Mouse (Mus musculus): Measurements from ENCODE around the gene Kirrel3. TPM values are rescaled to one million over a fixed set of nuclear protein-coding genes. Genes with fewer than 3 reads are reported as not detected.

Kirrel3 gene
- polyA plus RNA-seq, 1 experiment from 2014 or later: 4.0 TPM

DNA sequence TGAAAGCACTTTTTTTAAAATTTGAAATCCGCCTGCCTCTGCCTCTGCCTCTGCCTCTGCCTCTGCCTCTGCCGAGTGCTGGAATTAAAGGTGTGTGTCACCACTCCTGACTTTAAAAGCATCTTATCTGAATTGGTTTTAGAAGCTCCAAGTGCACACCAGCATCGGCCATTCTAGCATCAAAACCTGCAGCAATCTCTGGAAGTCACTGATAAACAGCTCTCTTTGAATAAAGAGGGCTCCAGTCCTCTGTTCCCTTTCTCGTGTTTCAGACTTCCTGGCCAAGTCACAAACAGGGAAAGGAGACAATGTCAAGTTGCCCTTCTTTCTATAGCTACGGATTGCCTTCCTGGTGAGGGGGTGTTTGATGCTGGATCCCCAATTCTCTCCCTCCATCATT, 554.2 kb downstream of the Kirrel3 start:
- WGBS: 64% methylated on average over 5 of the region's 5 CpGs
- Histone ChIP-seq H3K4me2 (replicated peaks; ENCODE audit: low read depth, low read length) (no peak overlapping the region), H3K9ac (ENCODE audit: low read depth, low read length) (no peak overlapping the region), H3K9me3 (ENCODE audit: control insufficient read depth, low read length) (peaks cover 4% of the 10 kb centered on the region), H3K4me1 (ENCODE audit: control insufficient read depth, insufficient read depth, low read length) (peaks cover 10% of the 10 kb centered on the region; the same call in 1 of the 2 replicates), H3K27ac (ENCODE audit: low read depth, low read length) (no peak overlapping the region; the same call in 1 of the 2 replicates), H3K4me3 (ENCODE audit: low read length) (no peak overlapping the region), H3K27me3 (ENCODE audit: control insufficient read depth, insufficient read depth, low read length) (no peaks in the 10 kb centered on the region), H3K36me3 (ENCODE audit: control insufficient read depth, insufficient read depth, low read length) (no peaks in the 10 kb centered on the region)
- no peak for ATAC-seq (ENCODE audit: low FRiP score, low TSS enrichment)

DNA sequence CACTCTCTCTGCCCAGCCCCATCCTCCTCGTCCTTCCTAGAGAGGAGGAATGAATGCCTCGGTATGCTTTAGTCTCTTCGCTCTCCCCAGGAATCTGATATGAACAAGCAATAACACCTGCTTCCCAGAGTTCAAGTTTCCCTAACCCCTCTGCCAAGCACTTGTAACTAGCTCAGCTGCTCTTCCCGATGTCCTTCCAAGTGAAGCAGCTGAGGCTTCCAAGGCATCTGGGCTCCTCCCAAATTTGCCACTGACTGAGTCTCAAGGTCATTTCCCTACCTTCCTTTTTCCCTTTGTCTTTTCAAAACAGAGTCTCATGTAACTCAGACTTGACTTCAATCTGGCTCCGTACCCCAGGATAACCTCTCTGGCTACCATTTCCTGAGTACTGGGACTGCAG, 555.8 kb downstream of the Kirrel3 start:
- Histone ChIP-seq H3K27ac (ENCODE audit: low read depth, low read length) (no peak overlapping the region), H3K4me1 (ENCODE audit: control insufficient read depth, insufficient read depth, low read length) (peaks cover 22% of the 10 kb centered on the region; the same call in 1 of the 2 replicates), H3K4me3 (ENCODE audit: low read length) (no peak overlapping the region), H3K9me3 (ENCODE audit: control insufficient read depth, low read length) (peaks cover 4% of the 10 kb centered on the region), H3K36me3 (ENCODE audit: control insufficient read depth, insufficient read depth, low read length) (no peaks in the 10 kb centered on the region), H3K4me2 (replicated peaks; ENCODE audit: low read depth, low read length) (no peak overlapping the region), H3K27me3 (ENCODE audit: control insufficient read depth, insufficient read depth, low read length) (no peaks in the 10 kb centered on the region), H3K9ac (ENCODE audit: low read depth, low read length) (no peak overlapping the region)
- 45% methylated on average over 5 of the region's 5 CpGs for WGBS
- no peak for ATAC-seq (ENCODE audit: low FRiP score, low TSS enrichment)

DNA sequence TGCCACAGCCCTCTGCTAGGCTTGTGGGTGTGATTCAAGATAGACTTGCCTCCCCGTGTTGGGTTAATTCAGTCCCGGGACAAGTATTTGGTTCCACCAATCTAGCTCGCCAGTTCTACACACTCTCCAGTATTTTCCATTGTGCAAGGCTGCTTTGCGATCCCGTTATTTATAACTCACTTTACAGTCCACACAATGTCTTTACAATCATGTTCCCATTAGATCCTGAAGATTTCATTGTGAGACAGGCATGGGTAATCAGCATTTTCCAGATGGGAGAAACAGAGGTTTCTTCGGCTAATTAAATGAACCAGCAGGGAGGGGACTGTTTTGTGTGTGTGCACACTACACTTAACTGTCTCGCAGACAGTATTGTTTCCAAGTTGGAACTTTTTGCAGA, 557.9 kb downstream of the Kirrel3 start:
- H3K4me2 ChIP-seq (replicated peaks; ENCODE audit: low read depth, low read length): no peak overlapping the region
- no peak overlapping the region for H3K27ac ChIP-seq (ENCODE audit: low read depth, low read length)
- 68% methylated on average over 7 of the region's 7 CpGs for WGBS
- H3K27me3 ChIP-seq (ENCODE audit: control insufficient read depth, insufficient read depth, low read length): no peaks in the 10 kb centered on the region
- H3K9me3 ChIP-seq (ENCODE audit: control insufficient read depth, low read length): no peaks in the 10 kb centered on the region
- no peak overlapping the region for H3K4me3 ChIP-seq (ENCODE audit: low read length)
- peaks cover 22% of the 10 kb centered on the region; the same call in 1 of the 2 replicates for H3K4me1 ChIP-seq (ENCODE audit: control insufficient read depth, insufficient read depth, low read length)
- no peak for ATAC-seq (ENCODE audit: low FRiP score, low TSS enrichment)
- no peaks in the 10 kb centered on the region; the same call in 1 of the 2 replicates for H3K36me3 ChIP-seq (ENCODE audit: control insufficient read depth, insufficient read depth, low read length)
- H3K9ac ChIP-seq (ENCODE audit: low read depth, low read length): no peak overlapping the region

- 4% methylated on average over 15 of the region's 15 CpGs for WGBS
Observed at GRCm38 (mm10) chr9:35044458-35044857, 558.8 kb downstream of the Kirrel3 start.

GRCm38 (mm10) chr9:35045031-35045531, 559.4 kb downstream of the Kirrel3 start:
- 45% methylated on average over 11 of the region's 11 CpGs for WGBS
- peak; percentile 53; the same call in 1 of the 2 replicates for ATAC-seq (ENCODE audit: low FRiP score, low TSS enrichment)
- Histone ChIP-seq H3K4me1 (ENCODE audit: control insufficient read depth, insufficient read depth, low read length) (peaks cover 26% of the 10 kb centered on the region; the same call in 1 of the 2 replicates), H3K9ac (ENCODE audit: low read depth, low read length) (no peak overlapping the region), H3K4me2 (replicated peaks; ENCODE audit: low read depth, low read length) (no peak overlapping the region), H3K36me3 (ENCODE audit: control insufficient read depth, insufficient read depth, low read length) (no peaks in the 10 kb centered on the region; the same call in 1 of the 2 replicates), H3K4me3 (ENCODE audit: low read length) (no peak overlapping the region), H3K27me3 (ENCODE audit: control insufficient read depth, insufficient read depth, low read length) (no peaks in the 10 kb centered on the region), H3K9me3 (ENCODE audit: control insufficient read depth, low read length) (no peaks in the 10 kb centered on the region), H3K27ac (ENCODE audit: low read depth, low read length) (peak overlapping the region; percentile 48; the same call in 1 of the 2 replicates)

More at GRCm38 (mm10) chr9:35044458-35044857, 558.8 kb downstream of the Kirrel3 start:
- Histone ChIP-seq H3K27me3 (ENCODE audit: control insufficient read depth, insufficient read depth, low read length) (no peaks in the 10 kb centered on the region), H3K9ac (ENCODE audit: low read depth, low read length) (no peak overlapping the region), H3K4me2 (replicated peaks; ENCODE audit: low read depth, low read length) (no peak overlapping the region), H3K4me1 (ENCODE audit: control insufficient read depth, insufficient read depth, low read length) (peaks cover 22% of the 10 kb centered on the region; the same call in 1 of the 2 replicates), H3K4me3 (ENCODE audit: low read length) (no peak overlapping the region), H3K27ac (ENCODE audit: low read depth, low read length) (peak overlapping the region; percentile 48; the same call in 1 of the 2 replicates), H3K9me3 (ENCODE audit: control insufficient read depth, low read length) (no peaks in the 10 kb centered on the region), H3K36me3 (ENCODE audit: control insufficient read depth, insufficient read depth, low read length) (no peaks in the 10 kb centered on the region; the same call in 1 of the 2 replicates)
- ATAC-seq (ENCODE audit: low FRiP score, low TSS enrichment): peak; percentile 64

DNA sequence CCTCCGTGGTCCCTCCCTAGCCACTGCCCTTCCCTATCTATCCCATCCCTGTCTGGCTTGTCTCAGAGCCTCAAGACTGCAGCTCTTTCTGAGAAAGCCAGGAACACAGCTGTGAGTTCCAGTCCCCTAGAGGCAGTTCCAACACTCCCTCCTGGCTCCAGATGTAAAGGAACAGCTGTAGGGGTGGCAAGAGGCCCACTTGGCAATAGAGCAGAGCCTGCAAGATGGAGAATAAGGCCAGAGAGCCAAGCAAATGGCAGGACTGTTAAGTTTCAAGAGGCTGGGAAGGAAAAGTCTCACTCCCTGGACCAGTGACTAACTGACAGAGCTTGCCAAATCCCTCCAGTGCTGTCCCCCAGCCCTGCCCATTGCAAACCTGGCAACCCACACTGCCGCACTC, 560.1 kb downstream of the Kirrel3 start:
- H3K4me2 ChIP-seq (replicated peaks; ENCODE audit: low read depth, low read length): no peak overlapping the region
- no peak overlapping the region for H3K9ac ChIP-seq (ENCODE audit: low read depth, low read length)
- H3K36me3 ChIP-seq (ENCODE audit: control insufficient read depth, insufficient read depth, low read length): no peaks in the 10 kb centered on the region; the same call in 1 of the 2 replicates
- no peak; the same call in 1 of the 2 replicates for ATAC-seq (ENCODE audit: low FRiP score, low TSS enrichment)
- H3K9me3 ChIP-seq (ENCODE audit: control insufficient read depth, low read length): no peaks in the 10 kb centered on the region
- peaks cover 26% of the 10 kb centered on the region; the same call in 1 of the 2 replicates for H3K4me1 ChIP-seq (ENCODE audit: control insufficient read depth, insufficient read depth, low read length)
- peak overlapping the region; percentile 48; the same call in 1 of the 2 replicates for H3K27ac ChIP-seq (ENCODE audit: low read depth, low read length)
- no peak overlapping the region for H3K4me3 ChIP-seq (ENCODE audit: low read length)
- no peaks in the 10 kb centered on the region for H3K27me3 ChIP-seq (ENCODE audit: control insufficient read depth, insufficient read depth, low read length)
- WGBS: 73% methylated on average over 2 of the region's 2 CpGs

GRCm38 (mm10) chr9:35048449-35048848, 562.8 kb downstream of the Kirrel3 start:
- 82% methylated on average over 6 of the region's 6 CpGs for WGBS

GRCm38 (mm10) chr9:35049891-35050527, 564.3 kb downstream of the Kirrel3 start:
- H3K27ac ChIP-seq (ENCODE audit: low read depth, low read length): no peak overlapping the region
- ATAC-seq (ENCODE audit: low FRiP score, low TSS enrichment): no peak
- peaks cover 14% of the 10 kb centered on the region; the same call in 1 of the 2 replicates for H3K4me1 ChIP-seq (ENCODE audit: control insufficient read depth, insufficient read depth, low read length)
- H3K4me3 ChIP-seq (ENCODE audit: low read length): no peak overlapping the region
- peaks cover 14% of the 10 kb centered on the region; the same call in 1 of the 2 replicates for H3K36me3 ChIP-seq (ENCODE audit: control insufficient read depth, insufficient read depth, low read length)
- no peaks in the 10 kb centered on the region for H3K9me3 ChIP-seq (ENCODE audit: control insufficient read depth, low read length)
- H3K4me2 ChIP-seq (replicated peaks; ENCODE audit: low read depth, low read length): no peak overlapping the region
- 68% methylated on average over 3 of the region's 3 CpGs for WGBS
- H3K27me3 ChIP-seq (ENCODE audit: control insufficient read depth, insufficient read depth, low read length): no peaks in the 10 kb centered on the region
- no peak overlapping the region for H3K9ac ChIP-seq (ENCODE audit: low read depth, low read length)

More at GRCm38 (mm10) chr9:35048449-35048848, 562.8 kb downstream of the Kirrel3 start:
- no peak for ATAC-seq (ENCODE audit: low FRiP score, low TSS enrichment)
- Histone ChIP-seq H3K4me3 (ENCODE audit: low read length) (no peak overlapping the region), H3K4me1 (ENCODE audit: control insufficient read depth, insufficient read depth, low read length) (peaks cover 22% of the 10 kb centered on the region; the same call in 1 of the 2 replicates), H3K27me3 (ENCODE audit: control insufficient read depth, insufficient read depth, low read length) (no peaks in the 10 kb centered on the region), H3K4me2 (replicated peaks; ENCODE audit: low read depth, low read length) (no peak overlapping the region), H3K9ac (ENCODE audit: low read depth, low read length) (no peak overlapping the region), H3K36me3 (ENCODE audit: control insufficient read depth, insufficient read depth, low read length) (peaks cover 11% of the 10 kb centered on the region; the same call in 1 of the 2 replicates), H3K9me3 (ENCODE audit: control insufficient read depth, low read length) (no peaks in the 10 kb centered on the region), H3K27ac (ENCODE audit: low read depth, low read length) (no peak overlapping the region)
